Mouse (Mus musculus) pancreas, adult 10 weeks (tissue): Measurements from ENCODE around the gene Obp1b. TPM values are rescaled to one million over a fixed set of nuclear protein-coding genes. Genes with fewer than 3 reads are reported as not detected.

Experiments
- polyA plus RNA-seq: library from polyadenylated mRNA; stranded (reverse); fragments of 350-450 nt; fragmentation: Illumina TruSeq; extraction: RNeasy Lipid Tissue Mini Kit (QIAGEN cat#74804); gene quantifications from one replicate; pipeline ENCODE4 v1.2.3, GENCODE M21; 2015; ENCODE audit warnings: low read depth, low replicate concordance; ENCODE audit not compliant: insufficient read depth

Obp1b gene
- polyA plus RNA-seq = not detected

GRCm38 (mm10) chrX:78186477-78186876 is at the start of gene Obp1b:
Gene Obp1b, plus strand, starts transcription at chrX:78186777.

Other genes starting within 250 kb of the Obp1b start
- gene Obp1a, start 95.4 kb upstream of the Obp1b start, polyA plus RNA-seq = not detected
- gene Gm5938, start 61.3 kb upstream of the Obp1b start, polyA plus RNA-seq = not detected
- gene Gm14743, start 59.1 kb downstream of the Obp1b start, polyA plus RNA-seq = not detected
- not detected for gene 4930480E11Rik, start 182.9 kb downstream of the Obp1b start, polyA plus RNA-seq